In the genomic region with DNA sequence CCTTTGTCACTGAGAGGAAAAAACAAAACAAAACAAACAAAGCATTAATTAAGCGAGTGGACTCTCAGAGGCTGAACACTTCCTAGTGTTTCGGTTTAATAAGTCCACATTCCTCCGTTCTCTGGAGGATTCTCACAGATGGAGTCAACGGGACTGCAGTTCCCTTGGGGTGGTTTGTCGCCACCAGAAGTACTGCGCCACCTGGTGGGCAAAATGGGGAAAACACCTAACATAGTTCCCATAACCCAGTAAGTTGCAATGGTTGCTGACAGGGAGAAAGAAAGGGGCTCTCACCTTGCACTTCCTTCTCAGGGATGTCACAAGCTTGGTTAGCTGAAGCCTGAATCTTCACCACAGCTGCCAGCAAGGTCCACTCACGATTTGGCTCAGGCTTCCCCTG, we compare ENCODE assay signal across 8 mouse cellular contexts. TPM values are rescaled to one million over a fixed set of nuclear protein-coding genes. Genes with fewer than 3 reads are reported as not detected.
DNase-seq lines count a peak whose midpoint lies in the region; TF ChIP-seq lines count a peak whose summit lies in the region.
"Had no signal": no experiment of that assay in that cellular context is flagged by ENCODE, and none has a peak within 500 bp of the region (broad histone marks: within the 10 kb centered on the region; RNA-seq: fewer than 3 reads in every experiment).

No protein-coding gene starts in this region.

- H3K9me3 ChIP-seq in E14TG2a.4 (ENCODE audit: low read length) = no peaks in the 10 kb centered on the region
- H3K9me3 ChIP-seq: limb, embryonic 15.5 days had no signal

- no peaks in the 10 kb centered on the region for H3K27me3 ChIP-seq in E14TG2a.4 (ENCODE audit: insufficient read depth, low read length)
- H3K27me3 ChIP-seq: limb, embryonic 15.5 days had no signal

- peaks cover 76% of the 10 kb centered on the region for H3K36me3 ChIP-seq in E14TG2a.4 (ENCODE audit: insufficient read depth, low read length)

- H3K27ac ChIP-seq in layer of hippocampus, adult 2 months = no peak overlapping the region
- H3K27ac ChIP-seq: limb, embryonic 15.5 days had no signal

- H3K4me3 ChIP-seq in E14TG2a.4 (replicated peaks; ENCODE audit: low read length) = peak overlapping the region; percentile 56
- no peak overlapping the region for H3K4me3 ChIP-seq in layer of hippocampus, adult 2 months
- H3K4me3 ChIP-seq: limb, embryonic 15.5 days had no signal

- TF ChIP-seq CTCF in E14TG2a.4 (conservative IDR thresholded peaks at IDR 0.05; ENCODE audit: low read length) = peak; percentile 83
- peak; percentile 91 for TF ChIP-seq CTCF in layer of hippocampus, adult 2 months (conservative IDR thresholded peaks at IDR 0.05)

- DNase-seq in adipocyte (ENCODE audit: low spot score) = peak; percentile 90
- peak; percentile 55 to 79 for DNase-seq in cerebellum, postnatal 4 days (ENCODE audit: low spot score in 2 of 2)
- DNase-seq in heart, adult 9 months (ENCODE audit: low spot score in 2 of 2) = peak; percentile 52 to 69
- peak; percentile 41 to 78 for DNase-seq in layer of hippocampus, adult 2 months (ENCODE audit: low spot score in 2 of 2)
- peak; percentile 86 for DNase-seq in lung, postnatal 14 days
- DNase-seq in right cerebral cortex, postnatal 4 days = peak; percentile 82

- peaks cover 53% of the 10 kb centered on the region for H3K4me1 ChIP-seq in E14TG2a.4 (replicated peaks; ENCODE audit: low read depth, low read length)

RNA-seq across cellular contexts. Expression of a gene that starts 2.2 kb away (rescaled TPM):
- total RNA-seq in layer of hippocampus, adult 2 months (2021) = 1 to 10 TPM; 6.9 TPM

RNA-seq across cellular contexts. Expression of a gene that starts 21.2 kb away (rescaled TPM):
- 10 to 100 TPM; 76.7 to 78.4 TPM for total RNA-seq in layer of hippocampus, adult 2 months (2021)

RNA-seq across cellular contexts. Expression of a gene that starts 21.3 kb away (rescaled TPM):
- total RNA-seq in layer of hippocampus, adult 2 months (2021) = 10 to 100 TPM; 42.8 to 45.2 TPM

RNA-seq across cellular contexts. Expression of a gene that starts 24.9 kb away (rescaled TPM):
- total RNA-seq in layer of hippocampus, adult 2 months (2021) = not detected

RNA-seq across cellular contexts. Expression of a gene that starts 49.4 kb away (rescaled TPM):
- total RNA-seq in layer of hippocampus, adult 2 months (2021) = 100 to 1,000 TPM; 208 to 225 TPM
